Mouse (Mus musculus): Measurements from ENCODE around the gene Rmnd5b.

GRCm38 (mm10) chr11:51675386-51675785, 39.7 kb upstream of the Rmnd5b start:
- TF ChIP-seq CTCF (IDR thresholded peaks at IDR 0.05; ENCODE audit: borderline replicate concordance, insufficient read depth, low read depth, low read length): no peak
- no peak for TF ChIP-seq POLR2A (IDR thresholded peaks at IDR 0.05; ENCODE audit: borderline replicate concordance, insufficient read depth, low read length)

Measured in cerebellum, adult 2 months (tissue).